Mouse (Mus musculus) neural tube, postnatal 0 days (tissue): Measurements from ENCODE around the gene Tmem171. TPM values are rescaled to one million over a fixed set of nuclear protein-coding genes. Genes with fewer than 3 reads are reported as not detected.

Experiments used
- polyA plus RNA-seq: library from polyadenylated mRNA; unstranded; fragments of >200 nt; fragmentation: Nextera tagmentation; extraction: Ambion mirVana; gene quantifications from 2 replicates; pipeline ENCODE4 v1.2.1, GENCODE M21; 2015

The Tmem171 gene
- not detected in 2 replicates for polyA plus RNA-seq

DNA sequence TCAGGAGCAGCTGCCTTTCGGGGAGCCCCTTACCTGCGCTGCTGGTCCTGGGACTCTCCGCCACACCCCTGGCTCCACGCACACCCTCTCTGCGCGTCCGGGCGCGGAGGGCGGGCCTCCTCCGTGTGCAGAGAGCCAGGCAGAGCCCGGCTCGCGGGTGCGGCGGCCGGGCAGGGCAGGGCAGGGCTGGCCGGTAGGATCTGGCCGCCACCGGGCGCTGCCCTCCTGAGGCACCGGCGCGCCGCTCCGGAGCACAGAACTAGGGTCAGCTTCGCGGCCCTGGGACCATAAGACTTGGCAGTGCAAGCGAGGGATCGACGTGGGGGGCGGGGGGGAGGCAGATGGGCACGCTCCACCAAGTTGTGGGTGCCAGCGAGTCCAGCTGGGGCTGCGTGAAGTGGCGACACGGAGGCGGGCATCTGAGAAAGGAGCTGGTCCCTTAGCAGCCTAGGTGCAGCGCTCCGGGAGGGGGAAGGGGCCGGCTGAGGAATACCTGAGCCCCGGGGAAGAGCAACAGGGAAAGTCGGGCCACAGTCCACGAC is at the start of gene Tmem171:
Gene Tmem171, minus strand, starts transcription at position 62 of the 542 bp plus-strand sequence.

GRCm38 (mm10) chr13:98637145-98637544 is 57.5 kb downstream of the Tmem171 start, which contains the start of gene Tmem174:
Gene Tmem174, minus strand, starts transcription at chr13:98637410.

Other genes starting within 250 kb of the Tmem171 start
- 0.95 and 1.3 TPM in 2 replicates for gene Gm10320, start 202.8 kb downstream of the Tmem171 start, polyA plus RNA-seq
- not detected in 2 replicates for gene Tmem174, start 57.4 kb downstream of the Tmem171 start, polyA plus RNA-seq
- 20.2 and 23.2 TPM in 2 replicates for gene Fcho2, start 120.6 kb upstream of the Tmem171 start, polyA plus RNA-seq
- gene Tnpo1, start 231.6 kb upstream of the Tmem171 start, polyA plus RNA-seq, result 21.7 and 23.6 TPM in 2 replicates